Mouse (Mus musculus) embryonic facial prominence, embryonic 11.5 days (tissue): ENCODE measurements around the gene Wdr24. TPM values are rescaled to one million over a fixed set of nuclear protein-coding genes. Genes with fewer than 3 reads are reported as not detected.

ENCODE experiments used
- ATAC-seq: fragments of 200-750 bp; cut with Nextera tagmentation; replicated peaks from 2 replicates; pipeline ENCODE4 v1.8.0; 2017; ENCODE audit warnings: low read depth; ENCODE audit not compliant: insufficient number of reproducible peaks, low FRiP score, low TSS enrichment
- DNase-seq: peaks from one replicate; pipeline ENCODE4 v3.0.0-alpha.2; 2015; ENCODE audit warnings: low spot score
- H3K27ac ChIP-seq: fragments of 300-500 bp; sonication (generic); replicated peaks from 2 replicates; pipeline ENCODE4 v1.5.1; 2014; ENCODE audit warnings: mild to moderate bottlenecking, low read depth, low read length, control low read depth
- H3K27me3 ChIP-seq: fragments of 300-500 bp; sonication (generic); 2 replicates; pipeline ENCODE4 v1.6.1; 2014; ENCODE audit warnings: mild to moderate bottlenecking, low read length, moderate library complexity, mixed read lengths; ENCODE audit not compliant: control insufficient read depth, insufficient read depth
- H3K36me3 ChIP-seq: fragments of 300-500 bp; sonication (generic); replicated peaks from 2 replicates; pipeline ENCODE4 v1.6.1; 2014; ENCODE audit warnings: low read depth, mild to moderate bottlenecking, low read length, moderate library complexity, mixed read lengths; ENCODE audit not compliant: control insufficient read depth, insufficient read depth
- H3K4me1 ChIP-seq: fragments of 300-500 bp; sonication (generic); 2 replicates; pipeline ENCODE4 v1.6.1; 2014; ENCODE audit warnings: low read length, mixed read lengths; ENCODE audit not compliant: control insufficient read depth, insufficient read depth
- H3K4me2 ChIP-seq: fragments of 300-500 bp; sonication (generic); 2 replicates; pipeline ENCODE4 v1.6.1; 2014; ENCODE audit warnings: low read depth, mild to moderate bottlenecking, control low read depth, low read length, moderate library complexity
- H3K4me3 ChIP-seq: fragments of 300-500 bp; sonication (generic); 2 replicates; pipeline ENCODE4 v1.5.1; 2014; ENCODE audit warnings: low read depth, low read length, control low read depth
- H3K9ac ChIP-seq: fragments of 300-500 bp; sonication (generic); replicated peaks from 2 replicates; pipeline ENCODE4 v1.6.1; 2014; ENCODE audit warnings: mild to moderate bottlenecking, control low read depth, low read length
- H3K9me3 ChIP-seq: fragments of 300-500 bp; sonication (generic); replicated peaks from 2 replicates; pipeline ENCODE4 v1.6.1; 2016; ENCODE audit warnings: mild to moderate bottlenecking, low read length, inconsistent platforms, mixed read lengths; ENCODE audit not compliant: control insufficient read depth
- WGBS: fragments of 180-500 bp; shearing (Covaris S2); extraction: QIAGEN DNeasy Blood & Tissue Kit; methylation state at CpG from one replicate; pipeline ENCODE4 v1.1.7; 2014; 5-methylcytosine and 5-hydroxymethylcytosine counted together
- polyA plus RNA-seq: library from polyadenylated mRNA; unstranded; fragments of >200 nt; fragmentation: Nextera tagmentation; extraction: Ambion mirVana; gene quantifications from 2 replicates; pipeline ENCODE4 v1.2.1, GENCODE M21; 2014

Wdr24 gene
- polyA plus RNA-seq, 1 experiment from 2014 or later = 24.5 TPM

- H3K4me3 ChIP-seq = peak overlapping the region; percentile 54
- peak overlapping the region; percentile 76 for H3K27ac ChIP-seq
- 10% methylated on average over 6 of the region's 6 CpGs for WGBS
- peak overlapping the region; percentile 81 for H3K4me2 ChIP-seq
- H3K9me3 ChIP-seq = no peaks in the 10 kb centered on the region
- H3K36me3 ChIP-seq = no peaks in the 10 kb centered on the region
- H3K9ac ChIP-seq = peak overlapping the region; percentile 75
- DNase-seq = no peak
- no peaks in the 10 kb centered on the region for H3K27me3 ChIP-seq
- ATAC-seq = peak; percentile 50; the same call in 1 of the 2 replicates
- peaks cover 9% of the 10 kb centered on the region for H3K4me1 ChIP-seq
Measured at GRCm38 (mm10) chr17:25861704-25862612, 38.5 kb downstream of the Wdr24 start.

GRCm38 (mm10) chr17:25863681-25864080 is 40.3 kb downstream of the Wdr24 start:
- H3K27me3 ChIP-seq = no peaks in the 10 kb centered on the region
- no peak overlapping the region for H3K4me3 ChIP-seq
- H3K27ac ChIP-seq = no peak overlapping the region
- WGBS = 94% methylated on average over 6 of the region's 6 CpGs
- H3K9ac ChIP-seq = no peak overlapping the region
- H3K4me1 ChIP-seq = peaks cover 15% of the 10 kb centered on the region
- H3K36me3 ChIP-seq = no peaks in the 10 kb centered on the region
- no peaks in the 10 kb centered on the region for H3K9me3 ChIP-seq
- ATAC-seq = no peak
- no peak overlapping the region for H3K4me2 ChIP-seq
- DNase-seq = no peak

GRCm38 (mm10) chr17:25864311-25864710 is 40.9 kb downstream of the Wdr24 start:
- H3K4me1 ChIP-seq = peaks cover 15% of the 10 kb centered on the region
- H3K9ac ChIP-seq = no peak overlapping the region; the same call in 1 of the 2 replicates
- H3K27me3 ChIP-seq = no peaks in the 10 kb centered on the region
- 92% methylated on average over 14 of the region's 14 CpGs for WGBS
- H3K36me3 ChIP-seq = no peaks in the 10 kb centered on the region
- no peak overlapping the region for H3K4me2 ChIP-seq
- H3K27ac ChIP-seq = no peak overlapping the region
- no peaks in the 10 kb centered on the region for H3K9me3 ChIP-seq
- no peak for DNase-seq
- ATAC-seq = no peak
- no peak overlapping the region for H3K4me3 ChIP-seq

- H3K27me3 ChIP-seq = no peaks in the 10 kb centered on the region
- WGBS = 87% methylated on average over 11 of the region's 11 CpGs
- ATAC-seq (no peak), DNase-seq (no peak)
- no peaks in the 10 kb centered on the region for H3K36me3 ChIP-seq
- no peak overlapping the region for H3K4me2 ChIP-seq
- peaks cover 15% of the 10 kb centered on the region for H3K4me1 ChIP-seq
- no peak overlapping the region for H3K9ac ChIP-seq
- H3K27ac ChIP-seq = no peak overlapping the region
- no peak overlapping the region for H3K4me3 ChIP-seq
- H3K9me3 ChIP-seq = no peaks in the 10 kb centered on the region
Measured at GRCm38 (mm10) chr17:25865288-25865687, 41.9 kb downstream of the Wdr24 start.

- no peak for DNase-seq
- Histone ChIP-seq H3K27me3 (no peaks in the 10 kb centered on the region), H3K36me3 (no peaks in the 10 kb centered on the region), H3K9ac (no peak overlapping the region), H3K4me2 (no peak overlapping the region), H3K4me1 (peaks cover 10% of the 10 kb centered on the region), H3K4me3 (no peak overlapping the region), H3K27ac (no peak overlapping the region), H3K9me3 (no peaks in the 10 kb centered on the region)
- no peak for ATAC-seq
- WGBS = 86% methylated on average over 3 of the region's 3 CpGs
Measured at GRCm38 (mm10) chr17:25866172-25866571, 42.7 kb downstream of the Wdr24 start.

GRCm38 (mm10) chr17:25867509-25867835 is 44.0 kb downstream of the Wdr24 start:
- ATAC-seq (no peak), DNase-seq (no peak)
- WGBS = 12% methylated on average over 7 of the region's 7 CpGs
- H3K36me3 ChIP-seq = no peaks in the 10 kb centered on the region
- H3K9ac ChIP-seq = no peak overlapping the region
- peaks cover 6% of the 10 kb centered on the region for H3K4me1 ChIP-seq
- H3K4me2 ChIP-seq = peak overlapping the region; percentile 99
- peak overlapping the region; percentile 75 for H3K4me3 ChIP-seq
- H3K9me3 ChIP-seq = no peaks in the 10 kb centered on the region
- H3K27ac ChIP-seq = no peak overlapping the region
- H3K27me3 ChIP-seq = no peaks in the 10 kb centered on the region

- no peak overlapping the region for H3K27ac ChIP-seq
- ATAC-seq (peak; percentile 44), DNase-seq (peak; percentile 44)
- H3K36me3 ChIP-seq = no peaks in the 10 kb centered on the region
- no peaks in the 10 kb centered on the region for H3K9me3 ChIP-seq
- under 1% methylated on average over 41 of the region's 42 CpGs for WGBS
- H3K9ac ChIP-seq = peak overlapping the region; percentile 55
- peak overlapping the region; percentile 75 for H3K4me3 ChIP-seq
- H3K4me1 ChIP-seq = peaks cover 6% of the 10 kb centered on the region
- H3K27me3 ChIP-seq = no peaks in the 10 kb centered on the region
- H3K4me2 ChIP-seq = peak overlapping the region; percentile 99
Measured at GRCm38 (mm10) chr17:25867836-25868600, 44.6 kb downstream of the Wdr24 start.
